Mouse (Mus musculus): Measurements from ENCODE around the gene Gm13278.
"Not testable (repeated sequence)": the region's sequence is repeated elsewhere in the genome, so short reads cannot be mapped to it uniquely, and the experiment has no call there.

Gm13278 gene

GRCm38 (mm10) chr4:88791250-88791649 lies at the start of gene Gm13278:
Gene Gm13278 (plus strand): TSS chr4:88791550.
- DNase-seq (ENCODE audit: low read depth, low spot score), result not testable (repeated sequence)

- no peak for DNase-seq (ENCODE audit: low read depth, low spot score)
Measured at GRCm38 (mm10) chr4:88742771-88743371, 48.5 kb upstream of the Gm13278 start.

GRCm38 (mm10) chr4:88744207-88744606 lies 47.1 kb upstream of the Gm13278 start:
- DNase-seq (ENCODE audit: low read depth, low spot score), result no peak

GRCm38 (mm10) chr4:88749926-88750325 lies 41.4 kb upstream of the Gm13278 start:
- no peak for DNase-seq (ENCODE audit: low read depth, low spot score)

- not testable (repeated sequence) for DNase-seq (ENCODE audit: low read depth, low spot score)
Measured at GRCm38 (mm10) chr4:88754818-88755340, 36.5 kb upstream of the Gm13278 start, which contains the start of gene Gm13271. Gene Gm13271 (plus strand): TSS chr4:88754868.

- DNase-seq (ENCODE audit: low read depth, low spot score), result not testable (repeated sequence)
Measured at GRCm38 (mm10) chr4:88756581-88757513, 34.5 kb upstream of the Gm13278 start.

- not testable (repeated sequence) for DNase-seq (ENCODE audit: low read depth, low spot score)
Measured at GRCm38 (mm10) chr4:88757628-88758031, 33.7 kb upstream of the Gm13278 start.

- DNase-seq (ENCODE audit: low read depth, low spot score), result not testable (repeated sequence)
Measured at GRCm38 (mm10) chr4:88758751-88759150, 32.6 kb upstream of the Gm13278 start.

GRCm38 (mm10) chr4:88759610-88760268 lies 31.6 kb upstream of the Gm13278 start, which contains the start of gene Gm13283:
Gene Gm13283 (plus strand): TSS chr4:88760119.
- not testable (repeated sequence) for DNase-seq (ENCODE audit: low read depth, low spot score)

GRCm38 (mm10) chr4:88760431-88760830 lies 30.9 kb upstream of the Gm13278 start:
- DNase-seq (ENCODE audit: low read depth, low spot score), result not testable (repeated sequence)

- DNase-seq (ENCODE audit: low read depth, low spot score), result not testable (repeated sequence)
Measured at GRCm38 (mm10) chr4:88761776-88762175, 29.6 kb upstream of the Gm13278 start.

- not testable (repeated sequence) for DNase-seq (ENCODE audit: low read depth, low spot score)
Measured at GRCm38 (mm10) chr4:88762341-88762740, 29.0 kb upstream of the Gm13278 start.

- not testable (repeated sequence) for DNase-seq (ENCODE audit: low read depth, low spot score)
Measured at GRCm38 (mm10) chr4:88763384-88764018, 27.8 kb upstream of the Gm13278 start.

GRCm38 (mm10) chr4:88773534-88773933 lies 17.8 kb upstream of the Gm13278 start, which contains the start of gene Gm13290:
Gene Gm13290 (plus strand): TSS chr4:88773834.
- DNase-seq (ENCODE audit: low read depth, low spot score), result not testable (repeated sequence)

GRCm38 (mm10) chr4:88776622-88777021 lies 14.7 kb upstream of the Gm13278 start, which contains the start of gene Gm13289:
Gene Gm13289 (plus strand): TSS chr4:88776922.
- not testable (repeated sequence) for DNase-seq (ENCODE audit: low read depth, low spot score)

- DNase-seq (ENCODE audit: low read depth, low spot score), result not testable (repeated sequence)
Measured at GRCm38 (mm10) chr4:88779550-88779949, 11.8 kb upstream of the Gm13278 start, which contains the start of gene Gm13272. Gene Gm13272 (plus strand): TSS chr4:88779850.

- DNase-seq (ENCODE audit: low read depth, low spot score), result not testable (repeated sequence)
Measured at GRCm38 (mm10) chr4:88780320-88780719, 11.0 kb upstream of the Gm13278 start.

GRCm38 (mm10) chr4:88781831-88782230 lies 9.5 kb upstream of the Gm13278 start, which contains the start of gene Ifnz:
Gene Ifnz (plus strand): TSS chr4:88782131.
- not testable (repeated sequence) for DNase-seq (ENCODE audit: low read depth, low spot score)

- not testable (repeated sequence) for DNase-seq (ENCODE audit: low read depth, low spot score)
Measured at GRCm38 (mm10) chr4:88782335-88782734, 9.0 kb upstream of the Gm13278 start.

GRCm38 (mm10) chr4:88785409-88785808 lies 5.9 kb upstream of the Gm13278 start, which contains the start of gene Gm13276:
Gene Gm13276 (plus strand): TSS chr4:88785709.
- DNase-seq (ENCODE audit: low read depth, low spot score), result not testable (repeated sequence)
